Mouse (Mus musculus) embryonic facial prominence, embryonic 13.5 days (tissue): ENCODE measurements at regions not wholly inside any gene's neighbourhood (a gene's known extent, or its start where the extent isn't known, plus 50 kb on each side); places are given as distances from the start of the nearest gene placed in this dataset.

Experiments used
- ATAC-seq: fragments of 200-750 bp; cut with Nextera tagmentation; 2 replicates; pipeline ENCODE4 v1.8.0; 2017; ENCODE audit warnings: low read depth; ENCODE audit not compliant: insufficient number of reproducible peaks, insufficient read depth, low FRiP score, low TSS enrichment
- H3K27ac ChIP-seq: fragments of 300-500 bp; sonication (generic); 2 replicates; pipeline ENCODE4 v1.5.1; 2015; ENCODE audit warnings: moderate library complexity, mild to moderate bottlenecking, inconsistent platforms
- H3K27me3 ChIP-seq: fragments of 300-500 bp; sonication (generic); 2 replicates; pipeline ENCODE4 v1.6.1; 2015; ENCODE audit warnings: mild to moderate bottlenecking, inconsistent platforms
- H3K36me3 ChIP-seq: fragments of 300-500 bp; sonication (generic); 2 replicates; pipeline ENCODE4 v1.6.1; 2015; ENCODE audit warnings: mild to moderate bottlenecking, inconsistent platforms
- H3K4me1 ChIP-seq: fragments of 300-500 bp; sonication (generic); 2 replicates; pipeline ENCODE4 v1.6.1; 2015; ENCODE audit warnings: inconsistent platforms
- H3K4me2 ChIP-seq: fragments of 300-500 bp; sonication (generic); 2 replicates; pipeline ENCODE4 v1.6.1; 2015; ENCODE audit warnings: moderate library complexity, mild to moderate bottlenecking, inconsistent platforms
- H3K4me3 ChIP-seq: fragments of 300-500 bp; sonication (generic); 2 replicates; pipeline ENCODE4 v1.5.1; 2015; ENCODE audit warnings: mild to moderate bottlenecking, inconsistent platforms
- H3K9ac ChIP-seq: fragments of 300-500 bp; sonication (generic); 2 replicates; pipeline ENCODE4 v1.6.1; 2015; ENCODE audit warnings: mild to moderate bottlenecking, inconsistent platforms
- H3K9me3 ChIP-seq: fragments of 300-500 bp; sonication (generic); 2 replicates; pipeline ENCODE4 v1.6.1; 2016; ENCODE audit warnings: inconsistent platforms
- WGBS: fragments of 180-500 bp; shearing (Covaris S2); methylation state at CpG from one replicate; pipeline ENCODE4 v1.1.7; 2015; ENCODE audit warnings: mixed read lengths; 5-methylcytosine and 5-hydroxymethylcytosine counted together

- no peaks in the 10 kb centered on the region for H3K27me3 ChIP-seq
- H3K9me3 ChIP-seq: no peaks in the 10 kb centered on the region
- H3K4me3 ChIP-seq: no peak overlapping the region
- no peak overlapping the region for H3K4me2 ChIP-seq
- WGBS: 76% methylated on average over 3 of the region's 3 CpGs
- H3K36me3 ChIP-seq: no peaks in the 10 kb centered on the region
- H3K4me1 ChIP-seq: peaks cover 13% of the 10 kb centered on the region
- ATAC-seq: no peak
- H3K9ac ChIP-seq: no peak overlapping the region
- no peak overlapping the region for H3K27ac ChIP-seq
These were observed 244.9 kb downstream of the Plpp3 start for GRCm38 (mm10) chr4:105402021-105402420.

GRCm38 (mm10) chr4:105403169-105403568, 246.0 kb downstream of the Plpp3 start:
- H3K36me3 ChIP-seq: no peaks in the 10 kb centered on the region
- WGBS: 33% methylated on average over 3 of the region's 3 CpGs
- no peak for ATAC-seq
- no peak overlapping the region for H3K9ac ChIP-seq
- H3K27me3 ChIP-seq: no peaks in the 10 kb centered on the region
- H3K4me1 ChIP-seq: peaks cover 21% of the 10 kb centered on the region
- no peak overlapping the region for H3K4me3 ChIP-seq
- no peak overlapping the region for H3K4me2 ChIP-seq
- H3K27ac ChIP-seq: no peak overlapping the region
- no peaks in the 10 kb centered on the region for H3K9me3 ChIP-seq

GRCm38 (mm10) chr4:105403686-105404085, 246.5 kb downstream of the Plpp3 start:
- Histone ChIP-seq H3K9ac (no peak overlapping the region), H3K9me3 (no peaks in the 10 kb centered on the region), H3K27ac (no peak overlapping the region), H3K4me1 (peaks cover 21% of the 10 kb centered on the region), H3K36me3 (no peaks in the 10 kb centered on the region), H3K27me3 (no peaks in the 10 kb centered on the region), H3K4me3 (no peak overlapping the region), H3K4me2 (no peak overlapping the region)
- 87% methylated on average over 6 of the region's 6 CpGs for WGBS
- no peak for ATAC-seq

- Histone ChIP-seq H3K27me3 (no peaks in the 10 kb centered on the region), H3K9ac (no peak overlapping the region), H3K36me3 (no peaks in the 10 kb centered on the region), H3K4me1 (peaks cover 21% of the 10 kb centered on the region), H3K4me3 (no peak overlapping the region), H3K9me3 (no peaks in the 10 kb centered on the region), H3K4me2 (no peak overlapping the region), H3K27ac (no peak overlapping the region)
- no peak for ATAC-seq
- WGBS: 87% methylated on average over 5 of the region's 5 CpGs
These were observed 248.6 kb downstream of the Plpp3 start for GRCm38 (mm10) chr4:105405728-105406127.

- H3K4me2 ChIP-seq: no peak overlapping the region
- no peak overlapping the region for H3K9ac ChIP-seq
- no peak for ATAC-seq
- peaks cover 21% of the 10 kb centered on the region for H3K4me1 ChIP-seq
- no peaks in the 10 kb centered on the region for H3K9me3 ChIP-seq
- 32% methylated on average over 14 of the region's 14 CpGs for WGBS
- no peak overlapping the region for H3K27ac ChIP-seq
- no peaks in the 10 kb centered on the region for H3K36me3 ChIP-seq
- H3K27me3 ChIP-seq: no peaks in the 10 kb centered on the region
- no peak overlapping the region for H3K4me3 ChIP-seq
These were observed 249.8 kb downstream of the Plpp3 start for GRCm38 (mm10) chr4:105406786-105407464.

GRCm38 (mm10) chr4:105408896-105409295, 251.7 kb downstream of the Plpp3 start:
- Histone ChIP-seq H3K4me3 (no peak overlapping the region), H3K9ac (no peak overlapping the region), H3K4me1 (peaks cover 16% of the 10 kb centered on the region), H3K9me3 (no peaks in the 10 kb centered on the region), H3K27me3 (no peaks in the 10 kb centered on the region), H3K36me3 (no peaks in the 10 kb centered on the region), H3K4me2 (no peak overlapping the region), H3K27ac (no peak overlapping the region)
- WGBS: 81% methylated on average over 9 of the region's 9 CpGs
- no peak for ATAC-seq

GRCm38 (mm10) chr4:105417166-105417565, 260.0 kb downstream of the Plpp3 start:
- Histone ChIP-seq H3K9me3 (peaks cover 4% of the 10 kb centered on the region), H3K4me2 (no peak overlapping the region), H3K4me3 (no peak overlapping the region), H3K36me3 (no peaks in the 10 kb centered on the region), H3K4me1 (no peaks in the 10 kb centered on the region), H3K27ac (no peak overlapping the region), H3K9ac (no peak overlapping the region), H3K27me3 (no peaks in the 10 kb centered on the region)
- ATAC-seq: no peak
- 96% methylated on average over 3 of the region's 3 CpGs for whole genome bisulfite sequencing

- Histone ChIP-seq H3K4me2 (no peak overlapping the region), H3K27ac (no peak overlapping the region), H3K4me1 (no peaks in the 10 kb centered on the region), H3K9me3 (no peaks in the 10 kb centered on the region), H3K9ac (no peak overlapping the region), H3K36me3 (no peaks in the 10 kb centered on the region), H3K27me3 (no peaks in the 10 kb centered on the region), H3K4me3 (no peak overlapping the region)
- WGBS: 35% methylated on average over 7 of the region's 7 CpGs
- no peak for ATAC-seq
These were observed 265.3 kb downstream of the Plpp3 start for GRCm38 (mm10) chr4:105422466-105422865.

- Histone ChIP-seq H3K36me3 (no peaks in the 10 kb centered on the region), H3K4me2 (no peak overlapping the region), H3K9ac (no peak overlapping the region), H3K27me3 (no peaks in the 10 kb centered on the region), H3K27ac (no peak overlapping the region), H3K9me3 (no peaks in the 10 kb centered on the region), H3K4me3 (no peak overlapping the region), H3K4me1 (peaks cover 5% of the 10 kb centered on the region; the same call in 1 of the 2 replicates)
- ATAC-seq: no peak
- WGBS: 76% methylated on average over 3 of the region's 3 CpGs
These were observed 266.6 kb downstream of the Plpp3 start for GRCm38 (mm10) chr4:105423727-105424201.

- Histone ChIP-seq H3K4me2 (no peak overlapping the region), H3K4me1 (peaks cover 5% of the 10 kb centered on the region; the same call in 1 of the 2 replicates), H3K36me3 (no peaks in the 10 kb centered on the region), H3K27ac (no peak overlapping the region), H3K9ac (no peak overlapping the region), H3K9me3 (no peaks in the 10 kb centered on the region), H3K27me3 (no peaks in the 10 kb centered on the region), H3K4me3 (no peak overlapping the region)
- 68% methylated on average over 6 of the region's 6 CpGs for whole genome bisulfite sequencing
- no peak for ATAC-seq
These were observed 267.9 kb downstream of the Plpp3 start for GRCm38 (mm10) chr4:105425086-105425485.

- Histone ChIP-seq H3K27ac (no peak overlapping the region), H3K4me3 (no peak overlapping the region), H3K27me3 (no peaks in the 10 kb centered on the region), H3K4me2 (no peak overlapping the region), H3K36me3 (no peaks in the 10 kb centered on the region), H3K4me1 (peaks cover 5% of the 10 kb centered on the region; the same call in 1 of the 2 replicates), H3K9ac (no peak overlapping the region), H3K9me3 (no peaks in the 10 kb centered on the region)
- ATAC-seq: no peak
- 47% methylated on average over 6 of the region's 6 CpGs for WGBS
These were observed 270.4 kb downstream of the Plpp3 start for GRCm38 (mm10) chr4:105427581-105427980.

- H3K4me1 ChIP-seq: peaks cover 5% of the 10 kb centered on the region; the same call in 1 of the 2 replicates
- no peak overlapping the region for H3K4me3 ChIP-seq
- H3K9ac ChIP-seq: no peak overlapping the region
- no peak overlapping the region for H3K4me2 ChIP-seq
- H3K27ac ChIP-seq: no peak overlapping the region
- H3K36me3 ChIP-seq: no peaks in the 10 kb centered on the region
- no peak for ATAC-seq
- no peaks in the 10 kb centered on the region for H3K27me3 ChIP-seq
- 79% methylated on average over 6 of the region's 6 CpGs for WGBS
- no peaks in the 10 kb centered on the region for H3K9me3 ChIP-seq
These were observed 272.4 kb downstream of the Plpp3 start for GRCm38 (mm10) chr4:105429381-105430100.
